Mouse (Mus musculus): ENCODE measurements around the gene Plekhj1. TPM values are rescaled to one million over a fixed set of nuclear protein-coding genes. Genes with fewer than 3 reads are reported as not detected.

Gene Plekhj1
- polyA plus RNA-seq, 1 experiment from 2014 or later, result 119 TPM

GRCm38 (mm10) chr10:80802204-80802912 is 3.9 kb upstream of the Plekhj1 start:
- no peak overlapping the region for H3K4me3 ChIP-seq (ENCODE audit: low read depth, low read length)
- peaks cover 9% of the 10 kb centered on the region for H3K4me1 ChIP-seq (ENCODE audit: control insufficient read depth, insufficient read depth, low read length)
- DNase-seq (ENCODE audit: low spot score), result no peak
- no peaks in the 10 kb centered on the region for H3K9me3 ChIP-seq (replicated peaks; ENCODE audit: control insufficient read depth, low read length)
- no peak for ATAC-seq (replicated peaks; ENCODE audit: insufficient number of reproducible peaks, low FRiP score, low TSS enrichment, low read depth)
- peaks cover 2% of the 10 kb centered on the region; the same call in 1 of the 2 replicates for H3K27me3 ChIP-seq (ENCODE audit: control insufficient read depth, insufficient read depth, low read length)
- H3K27ac ChIP-seq (replicated peaks; ENCODE audit: low read depth, low read length), result no peak overlapping the region
- no peak overlapping the region for H3K9ac ChIP-seq (replicated peaks; ENCODE audit: low read length)
- H3K36me3 ChIP-seq (replicated peaks; ENCODE audit: control insufficient read depth, insufficient read depth, low read depth, low read length), result peaks cover 20% of the 10 kb centered on the region
- no peak overlapping the region for H3K4me2 ChIP-seq (ENCODE audit: low read depth, low read length)
- 89% methylated on average over 10 of the region's 10 CpGs for WGBS

GRCm38 (mm10) chr10:80799070-80799566 is 692 bp upstream of the Plekhj1 start:
- DNase-seq (ENCODE audit: low spot score) (no peak), ATAC-seq (replicated peaks; ENCODE audit: insufficient number of reproducible peaks, low FRiP score, low TSS enrichment, low read depth) (no peak)
- Histone ChIP-seq H3K36me3 (replicated peaks; ENCODE audit: control insufficient read depth, insufficient read depth, low read depth, low read length) (peaks cover 16% of the 10 kb centered on the region), H3K9me3 (replicated peaks; ENCODE audit: control insufficient read depth, low read length) (no peaks in the 10 kb centered on the region), H3K4me2 (ENCODE audit: low read depth, low read length) (peak overlapping the region; percentile 81), H3K27ac (replicated peaks; ENCODE audit: low read depth, low read length) (peak overlapping the region; percentile 96), H3K9ac (replicated peaks; ENCODE audit: low read length) (peak overlapping the region; percentile 94), H3K4me1 (ENCODE audit: control insufficient read depth, insufficient read depth, low read length) (no peaks in the 10 kb centered on the region), H3K27me3 (ENCODE audit: control insufficient read depth, insufficient read depth, low read length) (no peaks in the 10 kb centered on the region), H3K4me3 (ENCODE audit: low read depth, low read length) (peak overlapping the region; percentile 87)
- 4% methylated on average over 18 of the region's 18 CpGs for WGBS

- peak; percentile 63 for ATAC-seq (replicated peaks; ENCODE audit: insufficient number of reproducible peaks, low FRiP score, low TSS enrichment, low read depth)
- H3K4me3 ChIP-seq (ENCODE audit: low read depth, low read length), result peak overlapping the region; percentile 87
- H3K27me3 ChIP-seq (ENCODE audit: control insufficient read depth, insufficient read depth, low read length), result no peaks in the 10 kb centered on the region
- peak overlapping the region; percentile 94 for H3K9ac ChIP-seq (replicated peaks; ENCODE audit: low read length)
- peak overlapping the region; percentile 89 for H3K4me2 ChIP-seq (ENCODE audit: low read depth, low read length)
- 2% methylated on average over 59 of the region's 59 CpGs for WGBS
- no peaks in the 10 kb centered on the region for H3K9me3 ChIP-seq (replicated peaks; ENCODE audit: control insufficient read depth, low read length)
- H3K27ac ChIP-seq (replicated peaks; ENCODE audit: low read depth, low read length), result peak overlapping the region; percentile 96
- DNase-seq (ENCODE audit: low spot score), result no peak
- H3K36me3 ChIP-seq (replicated peaks; ENCODE audit: control insufficient read depth, insufficient read depth, low read depth, low read length), result peaks cover 12% of the 10 kb centered on the region
- H3K4me1 ChIP-seq (ENCODE audit: control insufficient read depth, insufficient read depth, low read length), result no peaks in the 10 kb centered on the region
Observed at GRCm38 (mm10) chr10:80797186-80798149, 958 bp downstream of the Plekhj1 start.

- DNase-seq (ENCODE audit: low spot score), result no peak
- H3K27me3 ChIP-seq (ENCODE audit: control insufficient read depth, insufficient read depth, low read length), result no peaks in the 10 kb centered on the region
- H3K36me3 ChIP-seq (replicated peaks; ENCODE audit: control insufficient read depth, insufficient read depth, low read depth, low read length), result peaks cover 15% of the 10 kb centered on the region
- H3K27ac ChIP-seq (replicated peaks; ENCODE audit: low read depth, low read length), result no peak overlapping the region
- H3K9ac ChIP-seq (replicated peaks; ENCODE audit: low read length), result no peak overlapping the region
- no peak for ATAC-seq (replicated peaks; ENCODE audit: insufficient number of reproducible peaks, low FRiP score, low TSS enrichment, low read depth)
- peak overlapping the region; percentile 87 for H3K4me3 ChIP-seq (ENCODE audit: low read depth, low read length)
- WGBS, result 84% methylated on average over 9 of the region's 9 CpGs
- no peak overlapping the region; the same call in 1 of the 2 replicates for H3K4me2 ChIP-seq (ENCODE audit: low read depth, low read length)
- no peaks in the 10 kb centered on the region for H3K4me1 ChIP-seq (ENCODE audit: control insufficient read depth, insufficient read depth, low read length)
- H3K9me3 ChIP-seq (replicated peaks; ENCODE audit: control insufficient read depth, low read length), result no peaks in the 10 kb centered on the region
Observed at GRCm38 (mm10) chr10:80796307-80796848, 2.0 kb downstream of the Plekhj1 start.

- no peaks in the 10 kb centered on the region for H3K9me3 ChIP-seq (replicated peaks; ENCODE audit: control insufficient read depth, low read length)
- H3K36me3 ChIP-seq (replicated peaks; ENCODE audit: control insufficient read depth, insufficient read depth, low read depth, low read length), result peaks cover 25% of the 10 kb centered on the region
- no peak overlapping the region for H3K9ac ChIP-seq (replicated peaks; ENCODE audit: low read length)
- no peak overlapping the region for H3K27ac ChIP-seq (replicated peaks; ENCODE audit: low read depth, low read length)
- no peak overlapping the region for H3K4me3 ChIP-seq (ENCODE audit: low read depth, low read length)
- H3K4me2 ChIP-seq (ENCODE audit: low read depth, low read length), result no peak overlapping the region
- ATAC-seq (replicated peaks; ENCODE audit: insufficient number of reproducible peaks, low FRiP score, low TSS enrichment, low read depth) (no peak), DNase-seq (ENCODE audit: low spot score) (no peak)
- H3K4me1 ChIP-seq (ENCODE audit: control insufficient read depth, insufficient read depth, low read length), result no peaks in the 10 kb centered on the region
- H3K27me3 ChIP-seq (ENCODE audit: control insufficient read depth, insufficient read depth, low read length), result no peaks in the 10 kb centered on the region
- WGBS, result 91% methylated on average over 8 of the region's 8 CpGs
Observed at GRCm38 (mm10) chr10:80794750-80795149, 3.7 kb downstream of the Plekhj1 start.

GRCm38 (mm10) chr10:80793803-80794202 is 4.6 kb downstream of the Plekhj1 start:
- Histone ChIP-seq H3K4me1 (ENCODE audit: control insufficient read depth, insufficient read depth, low read length) (no peaks in the 10 kb centered on the region), H3K9me3 (replicated peaks; ENCODE audit: control insufficient read depth, low read length) (no peaks in the 10 kb centered on the region), H3K36me3 (replicated peaks; ENCODE audit: control insufficient read depth, insufficient read depth, low read depth, low read length) (peaks cover 33% of the 10 kb centered on the region), H3K4me3 (ENCODE audit: low read depth, low read length) (no peak overlapping the region), H3K27ac (replicated peaks; ENCODE audit: low read depth, low read length) (no peak overlapping the region), H3K4me2 (ENCODE audit: low read depth, low read length) (no peak overlapping the region), H3K9ac (replicated peaks; ENCODE audit: low read length) (no peak overlapping the region), H3K27me3 (ENCODE audit: control insufficient read depth, insufficient read depth, low read length) (no peaks in the 10 kb centered on the region)
- 91% methylated on average over 4 of the region's 4 CpGs for WGBS
- ATAC-seq (replicated peaks; ENCODE audit: insufficient number of reproducible peaks, low FRiP score, low TSS enrichment, low read depth) (no peak), DNase-seq (ENCODE audit: low spot score) (no peak)

GRCm38 (mm10) chr10:80793033-80793784 is 5.2 kb downstream of the Plekhj1 start:
- H3K9ac ChIP-seq (replicated peaks; ENCODE audit: low read length), result no peak overlapping the region
- H3K27ac ChIP-seq (replicated peaks; ENCODE audit: low read depth, low read length), result no peak overlapping the region
- H3K9me3 ChIP-seq (replicated peaks; ENCODE audit: control insufficient read depth, low read length), result no peaks in the 10 kb centered on the region
- H3K36me3 ChIP-seq (replicated peaks; ENCODE audit: control insufficient read depth, insufficient read depth, low read depth, low read length), result peaks cover 33% of the 10 kb centered on the region
- ATAC-seq (replicated peaks; ENCODE audit: insufficient number of reproducible peaks, low FRiP score, low TSS enrichment, low read depth) (no peak), DNase-seq (ENCODE audit: low spot score) (no peak)
- no peak overlapping the region for H3K4me3 ChIP-seq (ENCODE audit: low read depth, low read length)
- H3K27me3 ChIP-seq (ENCODE audit: control insufficient read depth, insufficient read depth, low read length), result no peaks in the 10 kb centered on the region
- WGBS, result 90% methylated on average over 13 of the region's 13 CpGs
- no peak overlapping the region for H3K4me2 ChIP-seq (ENCODE audit: low read depth, low read length)
- H3K4me1 ChIP-seq (ENCODE audit: control insufficient read depth, insufficient read depth, low read length), result no peaks in the 10 kb centered on the region
